Comparison of ENCODE assay signal across 8 mouse cellular contexts in the genomic region with DNA sequence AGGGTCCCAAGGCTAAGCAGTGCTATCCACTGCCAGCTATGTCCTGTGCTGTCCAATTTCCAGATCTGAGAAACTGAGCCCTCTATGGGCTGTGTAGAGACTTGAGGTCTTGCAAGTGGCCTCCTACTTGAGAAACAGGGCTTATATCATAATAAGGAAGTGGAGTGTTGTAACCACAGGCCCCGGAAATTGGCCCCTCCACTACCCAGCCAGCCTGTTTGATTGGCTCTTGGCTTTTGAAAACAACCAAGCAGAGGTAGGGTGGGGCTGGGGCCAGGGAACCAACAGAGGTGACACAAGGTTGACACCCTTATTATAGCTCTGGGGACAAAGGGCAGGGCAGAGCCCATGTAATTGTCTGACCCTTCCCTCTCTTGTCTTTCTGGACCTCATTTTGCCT. TPM values are rescaled to one million over a fixed set of nuclear protein-coding genes. Genes with fewer than 3 reads are reported as not detected.
DNase-seq lines count a peak whose midpoint lies in the region; ATAC-seq lines count a peak whose summit lies in the region.

No protein-coding gene starts in this region.

- H3K27me3 ChIP-seq in hindbrain, embryonic 13.5 days: peaks cover under 1% of the 10 kb centered on the region; the same call in 1 of the 2 replicates
- H3K27me3 ChIP-seq in splenic B cell, adult 2 months (ENCODE audit: control insufficient read depth, insufficient read depth, low read length, poor library complexity, severe bottlenecking): no peaks in the 10 kb centered on the region

- H3K9me3 ChIP-seq in hindbrain, embryonic 13.5 days: no peaks in the 10 kb centered on the region

- peaks cover 90% of the 10 kb centered on the region for H3K4me1 ChIP-seq in hindbrain, embryonic 13.5 days (replicated peaks)

- intact Hi-C loops in left cerebral cortex, postnatal 25 days (cut with DNase I): no loop called here

- WGBS in hindbrain, embryonic 13.5 days: 62% methylated on average over 1 of the region's 1 CpGs

- H3K9ac ChIP-seq in hindbrain, embryonic 13.5 days: peak overlapping the region; percentile 99; the same call in 1 of the 2 replicates

- peak; percentile 45 for DNase-seq in adrenal gland, postnatal 14 days
- no peak for DNase-seq in adrenal gland, adult (ENCODE audit: inconsistent age in 2 of 2, low spot score in 1 of 2)
- DNase-seq in NIH3T3 (ENCODE audit: low read depth): peak; percentile 41
- peak; percentile 78 to 87 for DNase-seq in lung, postnatal 4 days
- peak; percentile 90 for DNase-seq in splenic B cell, adult 2 months (ENCODE audit: low read depth, low spot score)
- DNase-seq in left cerebral cortex, postnatal 25 days (ENCODE audit: low spot score in 2 of 2): no peak
- no peak for DNase-seq in kidney, postnatal 14 days

- H3K4me3 ChIP-seq in hindbrain, embryonic 13.5 days: peak overlapping the region; percentile 94

- no peak overlapping the region for H3K27ac ChIP-seq in hindbrain, embryonic 13.5 days

- peaks cover 4% of the 10 kb centered on the region; the same call in 1 of the 2 replicates for H3K36me3 ChIP-seq in hindbrain, embryonic 13.5 days
- H3K36me3 ChIP-seq in splenic B cell, adult 2 months (ENCODE audit: control insufficient read depth, insufficient read depth, low read length, poor library complexity, severe bottlenecking): no peaks in the 10 kb centered on the region

- ATAC-seq in hindbrain, embryonic 13.5 days (ENCODE audit: low FRiP score): no peak

- H3K4me2 ChIP-seq in hindbrain, embryonic 13.5 days: peak overlapping the region; percentile 82

RNA-seq across cellular contexts. Expression of gene Kif21b, which starts 3.9 kb away (rescaled TPM):
- total RNA-seq in adrenal gland, postnatal 14 days (2021): 2.7 and 12.5 TPM in 2 replicates
- 43.7 and 44.2 TPM in 2 replicates for polyA plus RNA-seq in hindbrain, embryonic 13.5 days (2015; fragmentation: Nextera tagmentation; extraction: Ambion mirVana)
- 10 to 100 TPM; 68.4 to 73.0 TPM for total RNA-seq in left cerebral cortex, postnatal 25 days (2021)

Comparison
In these comparisons a context has a peak if more than half of its experiments do, and no peak if none do; other contexts are left out.
1. DNase-seq: peak in adrenal gland, postnatal 14 days (single experiment), NIH3T3 (single experiment), lung, postnatal 4 days (2 of 2) and splenic B cell, adult 2 months (single experiment); none in adrenal gland, adult (0 of 2), left cerebral cortex, postnatal 25 days (0 of 2) and kidney, postnatal 14 days (single experiment).